Mouse (Mus musculus): ENCODE results near the gene Ckap5. TPM values are rescaled to one million over a fixed set of nuclear protein-coding genes. Genes with fewer than 3 reads are reported as not detected.
"Not testable (repeated sequence)": the region's sequence is repeated elsewhere in the genome, so short reads cannot be mapped to it uniquely, and the experiment has no call there.

Gene Ckap5
- polyA plus RNA-seq, 1 experiment from 2014 or later: 63.7 TPM

GRCm38 (mm10) chr2:91609370-91609769 lies 82.8 kb downstream of the Ckap5 start:
- H3K9ac ChIP-seq (replicated peaks; ENCODE audit: low read length); H3K27ac ChIP-seq (ENCODE audit: low read length); H3K4me3 ChIP-seq (ENCODE audit: low read length); H3K4me2 ChIP-seq (replicated peaks; ENCODE audit: low read depth, low read length); H3K4me1 ChIP-seq (ENCODE audit: insufficient read depth, low read length); H3K9me3 ChIP-seq (ENCODE audit: low read length); H3K27me3 ChIP-seq (ENCODE audit: insufficient read depth, low read length); ATAC-seq (ENCODE audit: low FRiP score, low TSS enrichment): not testable (repeated sequence)
- peaks cover 41% of the 10 kb centered on the region for H3K36me3 ChIP-seq (ENCODE audit: insufficient read depth, low read length)

GRCm38 (mm10) chr2:91622356-91622755 lies 95.8 kb downstream of the Ckap5 start:
- no peak overlapping the region for H3K4me3 ChIP-seq (ENCODE audit: low read length)
- H3K9ac ChIP-seq (replicated peaks; ENCODE audit: low read length): no peak overlapping the region
- ATAC-seq (ENCODE audit: low FRiP score, low TSS enrichment): no peak
- H3K36me3 ChIP-seq (ENCODE audit: insufficient read depth, low read length): peaks cover 43% of the 10 kb centered on the region
- H3K4me2 ChIP-seq (replicated peaks; ENCODE audit: low read depth, low read length): no peak overlapping the region
- no peaks in the 10 kb centered on the region for H3K9me3 ChIP-seq (ENCODE audit: low read length)
- 90% methylated on average over 5 of the region's 5 CpGs for WGBS
- no peak overlapping the region for H3K27ac ChIP-seq (ENCODE audit: low read length)
- H3K4me1 ChIP-seq (ENCODE audit: insufficient read depth, low read length): no peaks in the 10 kb centered on the region
- no peaks in the 10 kb centered on the region for H3K27me3 ChIP-seq (ENCODE audit: insufficient read depth, low read length)

GRCm38 (mm10) chr2:91623366-91623765 lies 96.8 kb downstream of the Ckap5 start:
- not testable (repeated sequence) for H3K4me3 ChIP-seq (ENCODE audit: low read length); H3K9me3 ChIP-seq (ENCODE audit: low read length); ATAC-seq (ENCODE audit: low FRiP score, low TSS enrichment); H3K9ac ChIP-seq (replicated peaks; ENCODE audit: low read length); H3K27ac ChIP-seq (ENCODE audit: low read length); H3K4me2 ChIP-seq (replicated peaks; ENCODE audit: low read depth, low read length); H3K27me3 ChIP-seq (ENCODE audit: insufficient read depth, low read length); H3K4me1 ChIP-seq (ENCODE audit: insufficient read depth, low read length)
- 91% methylated on average over 7 of the region's 7 CpGs for WGBS
- peaks cover 33% of the 10 kb centered on the region for H3K36me3 ChIP-seq (ENCODE audit: insufficient read depth, low read length)

- Histone ChIP-seq H3K27me3 (ENCODE audit: insufficient read depth, low read length) (no peaks in the 10 kb centered on the region), H3K36me3 (ENCODE audit: insufficient read depth, low read length) (peaks cover 2% of the 10 kb centered on the region), H3K4me2 (replicated peaks; ENCODE audit: low read depth, low read length) (no peak overlapping the region), H3K4me3 (ENCODE audit: low read length) (no peak overlapping the region), H3K9me3 (ENCODE audit: low read length) (no peaks in the 10 kb centered on the region), H3K27ac (ENCODE audit: low read length) (no peak overlapping the region), H3K4me1 (ENCODE audit: insufficient read depth, low read length) (no peaks in the 10 kb centered on the region), H3K9ac (replicated peaks; ENCODE audit: low read length) (no peak overlapping the region)
- 75% methylated on average over 5 of the region's 5 CpGs for WGBS
- ATAC-seq (ENCODE audit: low FRiP score, low TSS enrichment): no peak
Observed at GRCm38 (mm10) chr2:91627486-91627885, 100.9 kb downstream of the Ckap5 start.

GRCm38 (mm10) chr2:91628171-91628570 lies 101.6 kb downstream of the Ckap5 start:
- no peak overlapping the region for H3K9ac ChIP-seq (replicated peaks; ENCODE audit: low read length)
- H3K4me1 ChIP-seq (ENCODE audit: insufficient read depth, low read length): no peaks in the 10 kb centered on the region
- H3K4me3 ChIP-seq (ENCODE audit: low read length): no peak overlapping the region
- no peaks in the 10 kb centered on the region for H3K36me3 ChIP-seq (ENCODE audit: insufficient read depth, low read length)
- H3K27ac ChIP-seq (ENCODE audit: low read length): no peak overlapping the region
- H3K27me3 ChIP-seq (ENCODE audit: insufficient read depth, low read length): no peaks in the 10 kb centered on the region
- no peak for ATAC-seq (ENCODE audit: low FRiP score, low TSS enrichment)
- no peaks in the 10 kb centered on the region for H3K9me3 ChIP-seq (ENCODE audit: low read length)
- no peak overlapping the region for H3K4me2 ChIP-seq (replicated peaks; ENCODE audit: low read depth, low read length)
- 89% methylated on average over 8 of the region's 8 CpGs for WGBS

- Histone ChIP-seq H3K9ac (replicated peaks; ENCODE audit: low read length) (no peak overlapping the region), H3K4me1 (ENCODE audit: insufficient read depth, low read length) (no peaks in the 10 kb centered on the region), H3K36me3 (ENCODE audit: insufficient read depth, low read length) (no peaks in the 10 kb centered on the region), H3K9me3 (ENCODE audit: low read length) (no peaks in the 10 kb centered on the region), H3K27me3 (ENCODE audit: insufficient read depth, low read length) (no peaks in the 10 kb centered on the region), H3K4me3 (ENCODE audit: low read length) (no peak overlapping the region), H3K4me2 (replicated peaks; ENCODE audit: low read depth, low read length) (no peak overlapping the region), H3K27ac (ENCODE audit: low read length) (no peak overlapping the region)
- WGBS: 82% methylated on average over 18 of the region's 18 CpGs
- no peak for ATAC-seq (ENCODE audit: low FRiP score, low TSS enrichment)
Observed at GRCm38 (mm10) chr2:91629682-91630081, 103.1 kb downstream of the Ckap5 start.

GRCm38 (mm10) chr2:91630384-91630783 lies 103.8 kb downstream of the Ckap5 start:
- no peak for ATAC-seq (ENCODE audit: low FRiP score, low TSS enrichment)
- H3K27me3 ChIP-seq (ENCODE audit: insufficient read depth, low read length): no peaks in the 10 kb centered on the region
- no peaks in the 10 kb centered on the region for H3K36me3 ChIP-seq (ENCODE audit: insufficient read depth, low read length)
- no peak overlapping the region for H3K4me2 ChIP-seq (replicated peaks; ENCODE audit: low read depth, low read length)
- no peaks in the 10 kb centered on the region for H3K9me3 ChIP-seq (ENCODE audit: low read length)
- no peaks in the 10 kb centered on the region for H3K4me1 ChIP-seq (ENCODE audit: insufficient read depth, low read length)
- H3K4me3 ChIP-seq (ENCODE audit: low read length): no peak overlapping the region
- no peak overlapping the region for H3K27ac ChIP-seq (ENCODE audit: low read length)
- 91% methylated on average over 12 of the region's 12 CpGs for WGBS
- no peak overlapping the region for H3K9ac ChIP-seq (replicated peaks; ENCODE audit: low read length)

- no peak for ATAC-seq (ENCODE audit: low FRiP score, low TSS enrichment)
- WGBS: 79% methylated on average over 5 of the region's 5 CpGs
Observed at GRCm38 (mm10) chr2:91631826-91632225, 105.3 kb downstream of the Ckap5 start.

GRCm38 (mm10) chr2:91632316-91632715 lies 105.8 kb downstream of the Ckap5 start:
- H3K4me1 ChIP-seq (ENCODE audit: insufficient read depth, low read length): no peaks in the 10 kb centered on the region
- H3K36me3 ChIP-seq (ENCODE audit: insufficient read depth, low read length): no peaks in the 10 kb centered on the region
- H3K9ac ChIP-seq (replicated peaks; ENCODE audit: low read length): no peak overlapping the region
- no peak overlapping the region for H3K4me2 ChIP-seq (replicated peaks; ENCODE audit: low read depth, low read length)
- whole genome bisulfite sequencing: 61% methylated on average over 5 of the region's 5 CpGs
- H3K9me3 ChIP-seq (ENCODE audit: low read length): no peaks in the 10 kb centered on the region
- no peak overlapping the region for H3K27ac ChIP-seq (ENCODE audit: low read length)
- no peaks in the 10 kb centered on the region for H3K27me3 ChIP-seq (ENCODE audit: insufficient read depth, low read length)
- no peak overlapping the region for H3K4me3 ChIP-seq (ENCODE audit: low read length)
- no peak for ATAC-seq (ENCODE audit: low FRiP score, low TSS enrichment)

More at GRCm38 (mm10) chr2:91631826-91632225, 105.3 kb downstream of the Ckap5 start:
- Histone ChIP-seq H3K9me3 (ENCODE audit: low read length) (no peaks in the 10 kb centered on the region), H3K4me3 (ENCODE audit: low read length) (no peak overlapping the region), H3K27me3 (ENCODE audit: insufficient read depth, low read length) (no peaks in the 10 kb centered on the region), H3K9ac (replicated peaks; ENCODE audit: low read length) (no peak overlapping the region), H3K4me2 (replicated peaks; ENCODE audit: low read depth, low read length) (no peak overlapping the region), H3K27ac (ENCODE audit: low read length) (no peak overlapping the region), H3K4me1 (ENCODE audit: insufficient read depth, low read length) (no peaks in the 10 kb centered on the region), H3K36me3 (ENCODE audit: insufficient read depth, low read length) (no peaks in the 10 kb centered on the region)

GRCm38 (mm10) chr2:91633334-91633977 lies 106.9 kb downstream of the Ckap5 start:
- Histone ChIP-seq H3K9me3 (ENCODE audit: low read length) (no peaks in the 10 kb centered on the region), H3K9ac (replicated peaks; ENCODE audit: low read length) (no peak overlapping the region), H3K27ac (ENCODE audit: low read length) (no peak overlapping the region), H3K27me3 (ENCODE audit: insufficient read depth, low read length) (no peaks in the 10 kb centered on the region), H3K4me2 (replicated peaks; ENCODE audit: low read depth, low read length) (no peak overlapping the region), H3K4me1 (ENCODE audit: insufficient read depth, low read length) (no peaks in the 10 kb centered on the region), H3K36me3 (ENCODE audit: insufficient read depth, low read length) (no peaks in the 10 kb centered on the region), H3K4me3 (ENCODE audit: low read length) (no peak overlapping the region)
- 76% methylated on average over 12 of the region's 12 CpGs for WGBS
- ATAC-seq (ENCODE audit: low FRiP score, low TSS enrichment): no peak
